Mouse (Mus musculus): Measurements from ENCODE around the gene Zfp839.
A peak's percentile ranks its signal among the peaks of the same experiment; 100 is the strongest.

Zfp839 gene

GRCm38 (mm10) chr12:110850010-110850928, at the start of gene Zfp839:
TSS of gene Zfp839 (plus strand) at chr12:110850253.
- DNase-seq = peak; percentile 89

- DNase-seq = no peak
These were observed 48.1 kb upstream of the Zfp839 start for GRCm38 (mm10) chr12:110801876-110802464.

GRCm38 (mm10) chr12:110802674-110803297, 47.3 kb upstream of the Zfp839 start:
- no peak for DNase-seq

GRCm38 (mm10) chr12:110804261-110804660, 45.8 kb upstream of the Zfp839 start:
- DNase-seq = peak; percentile 37 to 43

GRCm38 (mm10) chr12:110806301-110806970, 43.6 kb upstream of the Zfp839 start:
- DNase-seq = peak; percentile 35 to 52

- no peak for DNase-seq
These were observed 41.6 kb upstream of the Zfp839 start for GRCm38 (mm10) chr12:110808430-110808829.

- DNase-seq = no peak
These were observed 41.2 kb upstream of the Zfp839 start for GRCm38 (mm10) chr12:110808848-110809247.

- no peak for DNase-seq
These were observed 36.9 kb upstream of the Zfp839 start for GRCm38 (mm10) chr12:110813132-110813531.

- no peak for DNase-seq
These were observed 36.4 kb upstream of the Zfp839 start for GRCm38 (mm10) chr12:110813624-110814023.

- DNase-seq = no peak
These were observed 35.1 kb upstream of the Zfp839 start for GRCm38 (mm10) chr12:110814924-110815323.

GRCm38 (mm10) chr12:110816833-110817232, 33.2 kb upstream of the Zfp839 start:
- no peak for DNase-seq

GRCm38 (mm10) chr12:110819367-110819766, 30.7 kb upstream of the Zfp839 start:
- no peak for DNase-seq

GRCm38 (mm10) chr12:110821787-110822186, 28.3 kb upstream of the Zfp839 start:
- no peak for DNase-seq

GRCm38 (mm10) chr12:110822366-110822765, 27.7 kb upstream of the Zfp839 start:
- no peak for DNase-seq

- DNase-seq = no peak
These were observed 21.1 kb upstream of the Zfp839 start for GRCm38 (mm10) chr12:110828908-110829307.

GRCm38 (mm10) chr12:110830293-110831024, 19.6 kb upstream of the Zfp839 start:
- DNase-seq = no peak

GRCm38 (mm10) chr12:110835182-110835581, 14.9 kb upstream of the Zfp839 start:
- no peak for DNase-seq

- no peak for DNase-seq
These were observed 13.3 kb upstream of the Zfp839 start for GRCm38 (mm10) chr12:110836729-110837128.

GRCm38 (mm10) chr12:110837192-110837841, 12.7 kb upstream of the Zfp839 start:
- no peak for DNase-seq

- no peak for DNase-seq
These were observed 12.2 kb upstream of the Zfp839 start for GRCm38 (mm10) chr12:110837850-110838249.

- DNase-seq = peak; percentile 96 to 97
These were observed 9.5 kb upstream of the Zfp839 start, which contains the start of gene Mok for GRCm38 (mm10) chr12:110840348-110841198. TSS of gene Mok (minus strand) at chr12:110840939.

All from cerebellum, postnatal 36 days (tissue).